Mouse (Mus musculus): ENCODE results near the gene Arhgef18. TPM values are rescaled to one million over a fixed set of nuclear protein-coding genes. Genes with fewer than 3 reads are reported as not detected.

The Arhgef18 gene
- total and polyA plus RNA-seq, 2 experiments from 2014 or later, result 3.4 to 12.6 TPM

GRCm38 (mm10) chr8:3485192-3485591 lies 92.4 kb downstream of the Arhgef18 start:
- Histone ChIP-seq H3K4me1 (ENCODE audit: control insufficient read depth, insufficient read depth) (0 out of 2 replicates have a peak, but pooled peaks cover 9% of the 10 kb centered on the region), H3K9me3 (replicated peaks; ENCODE audit: control insufficient read depth, low read length) (no peaks in the 10 kb centered on the region), H3K4me3 (ENCODE audit: low read depth, low read length) (no peak overlapping the region), H3K4me2 (ENCODE audit: low read depth, low read length) (no peak overlapping the region), H3K36me3 (replicated peaks; ENCODE audit: control insufficient read depth, insufficient read depth, low read length) (no peaks in the 10 kb centered on the region), H3K27me3 (ENCODE audit: control insufficient read depth, insufficient read depth, low read length) (no peaks in the 10 kb centered on the region), H3K27ac (ENCODE audit: low read depth) (no peak overlapping the region), H3K9ac (replicated peaks; ENCODE audit: low read depth, low read length) (no peak overlapping the region)
- no peak for TF ChIP-seq EP300 (IDR thresholded peaks at IDR 0.05; ENCODE audit: low read depth)
- TF ChIP-seq CTCF (IDR thresholded peaks at IDR 0.05; ENCODE audit: low read depth), result no peak
- DNase-seq (ENCODE audit: low spot score) (no peak), ATAC-seq (ENCODE audit: insufficient read depth, low read depth) (no peak)
- 30% methylated on average over 5 of the region's 5 CpGs for WGBS

DNA sequence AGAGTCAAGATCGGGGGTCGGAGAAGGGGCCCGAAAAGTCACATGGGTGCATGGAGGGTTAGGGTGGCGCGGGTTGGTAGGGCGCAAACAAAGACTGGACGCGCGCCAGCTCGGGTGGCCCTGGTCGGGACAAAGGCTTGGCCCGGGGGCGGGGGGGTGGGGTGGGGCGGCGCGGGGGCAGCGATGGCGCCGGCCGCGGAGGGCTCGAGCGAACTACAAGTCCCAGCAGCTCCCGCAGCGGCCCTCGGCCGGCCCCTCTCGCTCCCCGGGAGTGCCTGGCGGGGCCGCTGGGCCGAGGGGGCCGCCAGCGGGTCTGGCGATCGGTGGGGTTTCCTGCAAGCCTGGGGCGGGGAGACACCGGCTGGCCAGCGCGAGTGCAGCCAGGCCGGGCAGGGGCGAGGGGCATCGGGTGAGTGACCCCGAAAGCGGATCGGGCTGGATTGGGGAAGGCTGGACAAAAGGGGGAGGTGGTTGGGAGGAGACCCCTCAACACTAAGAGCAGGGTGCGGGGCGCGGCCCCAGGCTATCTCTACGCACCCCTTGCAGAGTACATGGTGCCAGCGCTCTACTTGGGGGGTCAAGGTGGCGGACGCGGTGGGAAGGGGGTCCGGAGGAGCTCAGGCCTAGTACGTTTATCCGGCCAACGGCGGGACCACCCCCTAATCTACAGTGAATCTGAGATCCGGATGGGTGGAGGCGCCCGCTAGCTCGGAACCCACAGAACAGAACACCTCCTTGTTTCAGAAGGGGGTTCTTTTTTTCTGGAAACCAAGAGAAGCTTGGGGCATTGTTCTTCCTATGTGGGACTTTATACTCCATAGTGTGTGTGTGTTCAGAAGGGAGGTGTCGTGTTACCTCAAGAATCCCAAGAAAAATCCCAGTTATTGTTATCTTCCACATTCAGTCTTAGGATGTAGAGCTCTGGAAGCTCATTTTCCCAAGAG lies 100.4 kb downstream of the Arhgef18 start, which contains the start of gene Zfp358:
Gene Zfp358, plus strand, starts transcription at position 238 of the 944 bp plus-strand sequence.
- under 1% methylated on average over 57 of the region's 64 CpGs for WGBS
- H3K4me3 ChIP-seq (ENCODE audit: low read depth, low read length), result peak within 1 kb of the TSS; percentile 96
- TF ChIP-seq CTCF (IDR thresholded peaks at IDR 0.05; ENCODE audit: low read depth) (no peak), EP300 (IDR thresholded peaks at IDR 0.05; ENCODE audit: low read depth) (no peak)
- H3K4me1 ChIP-seq (ENCODE audit: control insufficient read depth, insufficient read depth), result peaks cover 6% of the 10 kb centered on the region
- H3K36me3 ChIP-seq (replicated peaks; ENCODE audit: control insufficient read depth, insufficient read depth, low read length), result peaks cover 16% of the 10 kb centered on the region
- H3K4me2 ChIP-seq (ENCODE audit: low read depth, low read length), result peak within 1 kb of the TSS; percentile 72
- no peaks in the 10 kb centered on the region for H3K9me3 ChIP-seq (replicated peaks; ENCODE audit: control insufficient read depth, low read length)
- H3K27me3 ChIP-seq (ENCODE audit: control insufficient read depth, insufficient read depth, low read length), result no peaks in the 10 kb centered on the region
- ATAC-seq (ENCODE audit: insufficient read depth, low read depth), result peak; percentile 93
- H3K9ac ChIP-seq (replicated peaks; ENCODE audit: low read depth, low read length), result peak within 1 kb of the TSS; percentile 96
- H3K27ac ChIP-seq (ENCODE audit: low read depth), result peak within 1 kb of the TSS; percentile 75
- DNase-seq (ENCODE audit: low spot score), result peak; percentile 77

- Histone ChIP-seq H3K27me3 (ENCODE audit: control insufficient read depth, insufficient read depth, low read length) (no peaks in the 10 kb centered on the region), H3K9me3 (replicated peaks; ENCODE audit: control insufficient read depth, low read length) (no peaks in the 10 kb centered on the region), H3K4me1 (ENCODE audit: control insufficient read depth, insufficient read depth) (peaks cover 6% of the 10 kb centered on the region), H3K4me3 (ENCODE audit: low read depth, low read length) (peak overlapping the region; percentile 96), H3K9ac (replicated peaks; ENCODE audit: low read depth, low read length) (peak overlapping the region; percentile 96), H3K36me3 (replicated peaks; ENCODE audit: control insufficient read depth, insufficient read depth, low read length) (peaks cover 16% of the 10 kb centered on the region), H3K4me2 (ENCODE audit: low read depth, low read length) (peak overlapping the region; percentile 72), H3K27ac (ENCODE audit: low read depth) (peak overlapping the region; percentile 75; the same call in 1 of the 2 replicates)
- 19% methylated on average over 6 of the region's 6 CpGs for WGBS
- ATAC-seq (ENCODE audit: insufficient read depth, low read depth) (no peak), DNase-seq (ENCODE audit: low spot score) (no peak)
- no peak for TF ChIP-seq CTCF (IDR thresholded peaks at IDR 0.05; ENCODE audit: low read depth)
- no peak for TF ChIP-seq EP300 (IDR thresholded peaks at IDR 0.05; ENCODE audit: low read depth)
Observed at GRCm38 (mm10) chr8:3493845-3494208, 101.0 kb downstream of the Arhgef18 start.

DNA sequence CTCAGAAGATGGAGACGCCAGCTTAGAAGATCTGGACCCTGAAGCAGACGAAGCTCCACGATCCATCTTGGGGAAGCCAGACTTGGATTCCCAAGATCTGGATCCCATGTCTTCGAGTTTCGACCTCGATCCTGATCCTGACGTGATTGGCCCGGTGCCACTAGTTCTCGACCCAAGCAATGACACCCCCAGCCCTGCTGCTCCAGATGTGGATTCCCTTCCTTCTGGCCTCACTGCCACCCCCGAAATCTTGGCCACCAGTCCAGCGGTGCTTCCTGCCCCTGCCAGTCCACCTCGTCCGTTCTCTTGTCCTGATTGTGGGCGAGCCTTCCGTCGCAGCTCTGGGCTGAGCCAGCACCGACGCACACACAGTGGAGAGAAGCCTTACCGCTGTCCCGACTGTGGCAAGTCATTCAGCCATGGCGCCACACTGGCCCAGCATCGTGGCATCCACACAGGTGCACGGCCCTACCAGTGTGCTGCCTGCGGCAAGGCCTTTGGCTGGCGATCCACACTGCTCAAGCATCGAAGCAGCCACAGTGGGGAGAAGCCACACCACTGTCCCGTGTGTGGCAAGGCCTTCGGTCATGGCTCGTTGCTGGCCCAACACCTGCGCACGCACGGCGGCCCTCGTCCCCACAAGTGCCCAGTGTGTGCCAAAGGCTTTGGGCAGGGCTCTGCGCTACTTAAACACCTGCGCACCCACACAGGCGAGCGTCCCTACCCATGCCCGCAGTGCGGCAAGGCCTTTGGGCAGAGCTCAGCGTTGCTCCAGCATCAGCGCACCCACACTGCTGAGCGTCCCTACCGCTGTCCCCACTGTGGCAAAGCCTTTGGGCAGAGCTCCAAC lies 103.0 kb downstream of the Arhgef18 start:
- peaks cover 16% of the 10 kb centered on the region for H3K36me3 ChIP-seq (replicated peaks; ENCODE audit: control insufficient read depth, insufficient read depth, low read length)
- H3K27ac ChIP-seq (ENCODE audit: low read depth), result no peak overlapping the region
- H3K9ac ChIP-seq (replicated peaks; ENCODE audit: low read depth, low read length), result no peak overlapping the region
- H3K27me3 ChIP-seq (ENCODE audit: control insufficient read depth, insufficient read depth, low read length), result no peaks in the 10 kb centered on the region
- ATAC-seq (ENCODE audit: insufficient read depth, low read depth), result no peak
- peaks cover 6% of the 10 kb centered on the region for H3K4me1 ChIP-seq (ENCODE audit: control insufficient read depth, insufficient read depth)
- no peak for DNase-seq (ENCODE audit: low spot score)
- H3K4me2 ChIP-seq (ENCODE audit: low read depth, low read length), result no peak overlapping the region
- no peak for TF ChIP-seq CTCF (IDR thresholded peaks at IDR 0.05; ENCODE audit: low read depth)
- no peak for TF ChIP-seq EP300 (IDR thresholded peaks at IDR 0.05; ENCODE audit: low read depth)
- no peaks in the 10 kb centered on the region for H3K9me3 ChIP-seq (replicated peaks; ENCODE audit: control insufficient read depth, low read length)
- WGBS, result 92% methylated on average over 44 of the region's 44 CpGs
- H3K4me3 ChIP-seq (ENCODE audit: low read depth, low read length), result no peak overlapping the region

DNA sequence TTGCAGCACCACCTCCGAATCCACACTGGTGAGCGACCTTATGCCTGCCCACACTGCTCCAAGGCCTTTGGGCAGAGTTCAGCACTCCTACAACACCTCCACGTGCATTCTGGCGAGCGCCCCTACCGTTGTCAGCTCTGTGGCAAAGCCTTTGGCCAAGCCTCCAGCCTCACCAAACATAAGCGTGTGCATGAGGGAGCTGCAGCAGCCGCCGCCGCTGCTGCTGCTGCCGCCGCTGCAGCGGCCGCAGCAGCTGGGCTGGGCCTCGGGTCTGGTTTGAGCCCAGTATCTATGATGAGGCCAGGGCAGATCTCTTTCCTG lies 103.6 kb downstream of the Arhgef18 start:
- TF ChIP-seq CTCF (IDR thresholded peaks at IDR 0.05; ENCODE audit: low read depth) (no peak), EP300 (IDR thresholded peaks at IDR 0.05; ENCODE audit: low read depth) (no peak)
- no peak overlapping the region for H3K4me2 ChIP-seq (ENCODE audit: low read depth, low read length)
- no peak for ATAC-seq (ENCODE audit: insufficient read depth, low read depth)

More for the DNA sequence above, 103.6 kb downstream of the Arhgef18 start:
- Histone ChIP-seq H3K27ac (ENCODE audit: low read depth) (no peak overlapping the region), H3K27me3 (ENCODE audit: control insufficient read depth, insufficient read depth, low read length) (no peaks in the 10 kb centered on the region), H3K36me3 (replicated peaks; ENCODE audit: control insufficient read depth, insufficient read depth, low read length) (peaks cover 16% of the 10 kb centered on the region), H3K4me3 (ENCODE audit: low read depth, low read length) (no peak overlapping the region), H3K9me3 (replicated peaks; ENCODE audit: control insufficient read depth, low read length) (no peaks in the 10 kb centered on the region), H3K9ac (replicated peaks; ENCODE audit: low read depth, low read length) (no peak overlapping the region), H3K4me1 (ENCODE audit: control insufficient read depth, insufficient read depth) (peaks cover 6% of the 10 kb centered on the region)
- WGBS, result 88% methylated on average over 15 of the region's 15 CpGs
- DNase-seq (ENCODE audit: low spot score), result no peak

Data from heart, postnatal 0 days (tissue).